Mouse (Mus musculus) olfactory bulb, adult 2 months (tissue): ENCODE measurements around the gene Notch1. TPM values are rescaled to one million over a fixed set of nuclear protein-coding genes. Genes with fewer than 3 reads are reported as not detected.

Experiments
- H3K27ac ChIP-seq: fragments of 200-500 bp; 2 replicates; pipeline ENCODE4 v1.5.1; 2012; ENCODE audit warnings: low read depth, low read length; ENCODE audit not compliant: insufficient read depth
- H3K4me1 ChIP-seq: fragments of 200-500 bp; 2 replicates; pipeline ENCODE4 v1.6.1; 2012; ENCODE audit warnings: low read length; ENCODE audit not compliant: control insufficient read depth, insufficient read depth
- H3K4me3 ChIP-seq: fragments of 200-500 bp; 2 replicates; pipeline ENCODE4 v1.5.1; 2012; ENCODE audit warnings: mild to moderate bottlenecking, low read depth, low read length, moderate library complexity; ENCODE audit not compliant: insufficient read depth
- CTCF ChIP-seq: fragments of 200-500 bp; IDR thresholded peaks from 2 replicates; pipeline ENCODE4 v1.5.1; 2012; ENCODE audit warnings: low read depth, mild to moderate bottlenecking, low read length, moderate library complexity; ENCODE audit not compliant: insufficient read depth
- POLR2A ChIP-seq: fragments of 200-500 bp; IDR thresholded peaks from 2 replicates; pipeline ENCODE4 v1.6.1; 2012; ENCODE audit warnings: mild to moderate bottlenecking, low read depth, low read length, moderate library complexity; ENCODE audit not compliant: insufficient read depth
- WGBS: fragments of 180-500 bp; shearing (Covaris S2); methylation state at CpG from one replicate; pipeline ENCODE4 v1.1.7; 2018; 5-methylcytosine and 5-hydroxymethylcytosine counted together
- polyA plus RNA-seq: library from polyadenylated mRNA; stranded (reverse); fragments of >200 nt; gene quantifications from 2 replicates; pipeline ENCODE4 v1.2.4, GENCODE M21; 2012; ENCODE audit warnings: low replicate concordance; ENCODE audit not compliant: missing spikeins, insufficient read depth, insufficient read length

Notch1 gene
- polyA plus RNA-seq, 1 experiment, result not detected

GRCm38 (mm10) chr2:26550777-26551176, 34.3 kb upstream of the Notch1 start:
- peaks cover 18% of the 10 kb centered on the region for H3K4me1 ChIP-seq
- no peak for TF ChIP-seq CTCF
- TF ChIP-seq POLR2A, result no peak
- no peak overlapping the region for H3K27ac ChIP-seq
- WGBS, result 66% methylated on average over 3 of the region's 3 CpGs
- H3K4me3 ChIP-seq, result no peak overlapping the region

GRCm38 (mm10) chr2:26550205-26550604, 33.7 kb upstream of the Notch1 start:
- Histone ChIP-seq H3K4me1 (peaks cover 17% of the 10 kb centered on the region), H3K4me3 (no peak overlapping the region), H3K27ac (no peak overlapping the region)
- WGBS, result 73% methylated on average over 3 of the region's 3 CpGs
- TF ChIP-seq POLR2A, result no peak
- no peak for TF ChIP-seq CTCF

- 80% methylated on average over 10 of the region's 10 CpGs for WGBS
- H3K4me1 ChIP-seq, result peaks cover 14% of the 10 kb centered on the region
- TF ChIP-seq CTCF, result no peak
- no peak for TF ChIP-seq POLR2A
- no peak overlapping the region for H3K4me3 ChIP-seq
- no peak overlapping the region for H3K27ac ChIP-seq
Observed at GRCm38 (mm10) chr2:26549801-26550200, 33.3 kb upstream of the Notch1 start.

GRCm38 (mm10) chr2:26547481-26547880, 31.0 kb upstream of the Notch1 start:
- 54% methylated on average over 2 of the region's 2 CpGs for WGBS
- TF ChIP-seq CTCF, result no peak
- TF ChIP-seq POLR2A, result no peak
- H3K27ac ChIP-seq, result no peak overlapping the region
- no peak overlapping the region for H3K4me3 ChIP-seq
- peaks cover 14% of the 10 kb centered on the region for H3K4me1 ChIP-seq

- 56% methylated on average over 3 of the region's 3 CpGs for WGBS
- TF ChIP-seq CTCF (no peak), POLR2A (no peak)
- peaks cover 17% of the 10 kb centered on the region for H3K4me1 ChIP-seq
- no peak overlapping the region for H3K4me3 ChIP-seq
- no peak overlapping the region; the same call in 1 of the 2 replicates for H3K27ac ChIP-seq
Observed at GRCm38 (mm10) chr2:26544265-26544664, 27.8 kb upstream of the Notch1 start.

- Histone ChIP-seq H3K4me1 (peaks cover 17% of the 10 kb centered on the region), H3K4me3 (no peak overlapping the region), H3K27ac (no peak overlapping the region)
- 92% methylated on average over 8 of the region's 8 CpGs for WGBS
- no peak for TF ChIP-seq CTCF
- TF ChIP-seq POLR2A, result no peak
Observed at GRCm38 (mm10) chr2:26543768-26544167, 27.3 kb upstream of the Notch1 start.

GRCm38 (mm10) chr2:26543155-26543554, 26.7 kb upstream of the Notch1 start:
- TF ChIP-seq CTCF (no peak), POLR2A (no peak)
- peaks cover 17% of the 10 kb centered on the region for H3K4me1 ChIP-seq
- H3K4me3 ChIP-seq, result no peak overlapping the region
- 73% methylated on average over 4 of the region's 4 CpGs for WGBS
- no peak overlapping the region for H3K27ac ChIP-seq

GRCm38 (mm10) chr2:26541258-26541910, 24.9 kb upstream of the Notch1 start:
- no peak overlapping the region for H3K27ac ChIP-seq
- WGBS, result 42% methylated on average over 9 of the region's 9 CpGs
- peaks cover 10% of the 10 kb centered on the region for H3K4me1 ChIP-seq
- TF ChIP-seq CTCF, result no peak
- H3K4me3 ChIP-seq, result no peak overlapping the region

- TF ChIP-seq POLR2A (no peak), CTCF (no peak)
- Histone ChIP-seq H3K4me1 (peaks cover 10% of the 10 kb centered on the region), H3K4me3 (no peak overlapping the region), H3K27ac (no peak overlapping the region)
- WGBS, result 62% methylated on average over 7 of the region's 7 CpGs
Observed at GRCm38 (mm10) chr2:26540721-26541120, 24.3 kb upstream of the Notch1 start.

- Histone ChIP-seq H3K4me3 (no peak overlapping the region), H3K27ac (no peak overlapping the region), H3K4me1 (peaks cover 16% of the 10 kb centered on the region)
- WGBS, result 86% methylated on average over 2 of the region's 2 CpGs
- TF ChIP-seq POLR2A (no peak), CTCF (no peak)
Observed at GRCm38 (mm10) chr2:26539516-26539915, 23.1 kb upstream of the Notch1 start.
